Mouse (Mus musculus): ENCODE data around the gene Tmem108.

DNA sequence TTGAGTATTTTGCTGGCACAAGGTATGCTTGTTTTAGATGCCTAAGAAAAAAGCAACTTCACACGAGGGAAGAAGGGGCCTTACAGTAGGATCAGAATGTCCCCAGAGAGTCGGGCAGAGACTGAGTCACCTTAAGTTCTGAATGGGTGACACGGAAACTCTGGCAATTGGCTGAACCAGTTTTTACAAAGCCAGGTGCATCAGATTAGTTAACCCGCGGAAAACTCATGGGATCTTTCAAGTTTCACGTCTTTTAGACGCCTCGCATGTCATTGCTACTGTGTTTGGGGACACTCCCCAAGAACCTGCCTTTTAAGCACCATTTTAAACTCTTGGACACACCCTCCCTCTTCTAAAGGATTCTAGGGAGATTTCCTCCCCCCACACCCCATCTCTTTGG is 1.3 kb downstream of the Tmem108 start:
- TF ChIP-seq CTCF (IDR thresholded peaks at IDR 0.05; ENCODE audit: control insufficient read depth, insufficient read depth, insufficient read length) (no peak), MAX (IDR thresholded peaks at IDR 0.05) (no peak), MYOD1 (IDR thresholded peaks at IDR 0.05; ENCODE audit: control insufficient read depth, insufficient read length, low read depth) (no peak), USF1 (IDR thresholded peaks at IDR 0.05; ENCODE audit: low read depth) (no peak), CEBPB (IDR thresholded peaks at IDR 0.05; ENCODE audit: low read depth) (no peak), MYOG (IDR thresholded peaks at IDR 0.05; ENCODE audit: control insufficient read depth, extremely low read depth, insufficient read length) (no peak), FOSL1 (IDR thresholded peaks at IDR 0.05; ENCODE audit: insufficient read depth, low read length, poor library complexity, severe bottlenecking) (no peak)

Measured in C2C12 (cell line).